Mouse (Mus musculus) megakaryocyte, embryonic 14.5 days (primary cell): ENCODE measurements around the gene Zbtb8os. TPM values are rescaled to one million over a fixed set of nuclear protein-coding genes. Genes with fewer than 3 reads are reported as not detected.

Source experiments
- H3K27me3 ChIP-seq: replicated peaks from 2 replicates; pipeline ENCODE3; 2012; ENCODE audit warnings: inconsistent platforms
- H3K36me3 ChIP-seq: replicated peaks from 2 replicates; pipeline ENCODE3; 2012; ENCODE audit warnings: low read length, inconsistent platforms, mixed read lengths
- H3K4me1 ChIP-seq: 2 replicates; pipeline ENCODE4 v1.6.1; 2012; ENCODE audit warnings: inconsistent platforms
- H3K4me3 ChIP-seq: replicated peaks from 2 replicates; pipeline ENCODE3; 2012; ENCODE audit warnings: moderate library complexity, mild to moderate bottlenecking, inconsistent platforms
- H3K9me3 ChIP-seq: 2 replicates; pipeline ENCODE4 v1.6.1; 2012; ENCODE audit warnings: inconsistent platforms
- FLI1 ChIP-seq: IDR thresholded peaks from 2 replicates; pipeline ENCODE4 v1.6.1; 2012; ENCODE audit warnings: low read length, inconsistent platforms, mixed read lengths
- GATA1 ChIP-seq: IDR thresholded peaks from 3 replicates; pipeline ENCODE4 v1.6.1; 2012; ENCODE audit warnings: mixed read lengths, low read length, inconsistent platforms, borderline replicate concordance
- polyA plus RNA-seq: library from polyadenylated mRNA; stranded (reverse); fragments of >175 nt; gene quantifications from 2 replicates; pipeline ENCODE4 v1.2.3, GENCODE M21; 2012; ENCODE audit warnings: low replicate concordance; ENCODE audit not compliant: insufficient read depth

The Zbtb8os gene
- polyA plus RNA-seq = 3.9 TPM in 1 of 2 replicates, not detected in the other

GRCm38 (mm10) chr4:129335216-129336074, at the start of gene Zbtb8os, which contains the start of gene Rbbp4:
Zbtb8os (plus strand) TSS chr4:129335695.
Rbbp4 (minus strand) TSS chr4:129335370.
- no peak for TF ChIP-seq FLI1
- TF ChIP-seq GATA1 = no peak
- Histone ChIP-seq H3K9me3 (no peaks in the 10 kb centered on the region), H3K36me3 (peaks cover 46% of the 10 kb centered on the region), H3K4me3 (peak within 1 kb of the TSS; percentile 93), H3K27me3 (no peaks in the 10 kb centered on the region), H3K4me1 (peaks cover 70% of the 10 kb centered on the region)

- peaks cover 25% of the 10 kb centered on the region for H3K4me1 ChIP-seq
- no peaks in the 10 kb centered on the region for H3K36me3 ChIP-seq
- TF ChIP-seq FLI1 = no peak
- peaks cover 71% of the 10 kb centered on the region for H3K27me3 ChIP-seq
- peaks cover 15% of the 10 kb centered on the region for H3K9me3 ChIP-seq
- no peak overlapping the region for H3K4me3 ChIP-seq
Measured at GRCm38 (mm10) chr4:129286001-129286682, 49.4 kb upstream of the Zbtb8os start.

- H3K4me3 ChIP-seq = peak overlapping the region; percentile 89
- peaks cover 25% of the 10 kb centered on the region for H3K4me1 ChIP-seq
- H3K36me3 ChIP-seq = no peaks in the 10 kb centered on the region
- TF ChIP-seq GATA1 (no peak), FLI1 (no peak)
- H3K27me3 ChIP-seq = peaks cover 73% of the 10 kb centered on the region
- peaks cover 15% of the 10 kb centered on the region for H3K9me3 ChIP-seq
Measured at GRCm38 (mm10) chr4:129286683-129287471, 48.6 kb upstream of the Zbtb8os start.

- Histone ChIP-seq H3K4me1 (peaks cover 25% of the 10 kb centered on the region), H3K36me3 (no peaks in the 10 kb centered on the region), H3K4me3 (peak within 1 kb of the TSS; percentile 89), H3K9me3 (peaks cover 18% of the 10 kb centered on the region), H3K27me3 (peaks cover 75% of the 10 kb centered on the region)
- TF ChIP-seq GATA1 (no peak), FLI1 (no peak)
Measured at GRCm38 (mm10) chr4:129287472-129287981, 48.0 kb upstream of the Zbtb8os start, which contains the start of gene Sync. Sync (plus strand) TSS chr4:129287617.

- Histone ChIP-seq H3K36me3 (no peaks in the 10 kb centered on the region), H3K9me3 (peaks cover 23% of the 10 kb centered on the region), H3K4me1 (peaks cover 25% of the 10 kb centered on the region), H3K4me3 (no peak overlapping the region), H3K27me3 (peaks cover 75% of the 10 kb centered on the region)
- TF ChIP-seq FLI1 = no peak
Measured at GRCm38 (mm10) chr4:129288067-129288466, 47.4 kb upstream of the Zbtb8os start.

- Histone ChIP-seq H3K36me3 (no peaks in the 10 kb centered on the region), H3K4me1 (peaks cover 25% of the 10 kb centered on the region), H3K9me3 (peaks cover 28% of the 10 kb centered on the region), H3K4me3 (no peak overlapping the region), H3K27me3 (peaks cover 79% of the 10 kb centered on the region)
- TF ChIP-seq FLI1 (no peak), GATA1 (no peak)
Measured at GRCm38 (mm10) chr4:129289671-129290070, 45.8 kb upstream of the Zbtb8os start.

- no peak overlapping the region for H3K4me3 ChIP-seq
- H3K27me3 ChIP-seq = peaks cover 54% of the 10 kb centered on the region
- H3K36me3 ChIP-seq = no peaks in the 10 kb centered on the region
- H3K9me3 ChIP-seq = peaks cover 25% of the 10 kb centered on the region
- H3K4me1 ChIP-seq = peaks cover 5% of the 10 kb centered on the region
- no peak for TF ChIP-seq GATA1
- TF ChIP-seq FLI1 = no peak
Measured at GRCm38 (mm10) chr4:129292831-129293230, 42.7 kb upstream of the Zbtb8os start.

- Histone ChIP-seq H3K4me3 (peak overlapping the region; percentile 23), H3K27me3 (peaks cover 50% of the 10 kb centered on the region), H3K9me3 (peaks cover 25% of the 10 kb centered on the region), H3K4me1 (no peaks in the 10 kb centered on the region), H3K36me3 (no peaks in the 10 kb centered on the region)
- TF ChIP-seq GATA1 (no peak), FLI1 (no peak)
Measured at GRCm38 (mm10) chr4:129293702-129294101, 41.8 kb upstream of the Zbtb8os start.

- Histone ChIP-seq H3K27me3 (peaks cover 38% of the 10 kb centered on the region), H3K9me3 (peaks cover 20% of the 10 kb centered on the region), H3K4me1 (no peaks in the 10 kb centered on the region), H3K36me3 (no peaks in the 10 kb centered on the region), H3K4me3 (no peak overlapping the region)
- TF ChIP-seq GATA1 (no peak), FLI1 (no peak)
Measured at GRCm38 (mm10) chr4:129295188-129295587, 40.3 kb upstream of the Zbtb8os start.

GRCm38 (mm10) chr4:129296066-129296465, 39.4 kb upstream of the Zbtb8os start:
- no peak overlapping the region for H3K4me3 ChIP-seq
- peaks cover 20% of the 10 kb centered on the region for H3K9me3 ChIP-seq
- TF ChIP-seq GATA1 (no peak), FLI1 (no peak)
- H3K27me3 ChIP-seq = peaks cover 34% of the 10 kb centered on the region
- H3K4me1 ChIP-seq = no peaks in the 10 kb centered on the region
- H3K36me3 ChIP-seq = no peaks in the 10 kb centered on the region
